Mouse (Mus musculus) intestine, postnatal 0 days (tissue): Measurements from ENCODE around the gene Rsph6a. TPM values are rescaled to one million over a fixed set of nuclear protein-coding genes. Genes with fewer than 3 reads are reported as not detected.

Experiments used
- ATAC-seq: fragments of 200-750 bp; cut with Nextera tagmentation; 2 replicates; pipeline ENCODE4 v1.8.0; 2017; ENCODE audit warnings: mild to moderate bottlenecking, moderate TSS enrichment, moderate library complexity
- H3K27ac ChIP-seq: fragments of 300-500 bp; sonication (generic); 2 replicates; pipeline ENCODE4 v1.5.1; 2014; ENCODE audit warnings: mild to moderate bottlenecking, low read depth, low read length, moderate library complexity
- H3K27me3 ChIP-seq: fragments of 300-500 bp; sonication (generic); replicated peaks from 2 replicates; pipeline ENCODE4 v1.6.1; 2014; ENCODE audit warnings: low read length, mixed read lengths; ENCODE audit not compliant: control insufficient read depth, insufficient read depth
- H3K36me3 ChIP-seq: fragments of 300-500 bp; sonication (generic); 2 replicates; pipeline ENCODE4 v1.6.1; 2014; ENCODE audit warnings: mild to moderate bottlenecking, moderate library complexity; ENCODE audit not compliant: control insufficient read depth, insufficient read depth
- H3K4me1 ChIP-seq: fragments of 300-500 bp; sonication (generic); replicated peaks from 2 replicates; pipeline ENCODE4 v1.6.1; 2014; ENCODE audit warnings: antibody characterized with exemption, low read length, mixed read lengths; ENCODE audit not compliant: control insufficient read depth, insufficient read depth
- H3K4me2 ChIP-seq: fragments of 300-500 bp; sonication (generic); replicated peaks from 2 replicates; pipeline ENCODE4 v1.6.1; 2014; ENCODE audit warnings: low read depth, mild to moderate bottlenecking, moderate library complexity
- H3K4me3 ChIP-seq: fragments of 300-500 bp; sonication (generic); 2 replicates; pipeline ENCODE4 v1.5.1; 2014; ENCODE audit warnings: low read depth, low read length
- H3K9ac ChIP-seq: fragments of 300-500 bp; sonication (generic); 2 replicates; pipeline ENCODE4 v1.6.1; 2014; ENCODE audit warnings: mild to moderate bottlenecking, low read depth, low read length
- H3K9me3 ChIP-seq: fragments of 300-500 bp; sonication (generic); 2 replicates; pipeline ENCODE4 v1.6.1; 2016; ENCODE audit warnings: mixed run types; ENCODE audit not compliant: control insufficient read depth
- CTCF ChIP-seq: sonication (generic); IDR thresholded peaks from 2 replicates; pipeline ENCODE4 v1.5.1; 2016; ENCODE audit warnings: low read depth, mild to moderate bottlenecking, control low read depth, antibody characterized with exemption, moderate library complexity
- WGBS: fragments of 180-500 bp; shearing (Covaris S2); extraction: QIAGEN DNeasy Blood & Tissue Kit; methylation state at CpG from one replicate; pipeline ENCODE4 v1.1.7; 2014; 5-methylcytosine and 5-hydroxymethylcytosine counted together
- microRNA-seq: library from miRNA; unstranded; fragments of <30 nt; microRNA quantifications from one replicate; pipeline ENCODE4, GENCODE M21; 2016
- polyA plus RNA-seq: library from polyadenylated mRNA; unstranded; fragments of >200 nt; fragmentation: Nextera tagmentation; extraction: Ambion mirVana; gene quantifications from 2 replicates; pipeline ENCODE4 v1.2.1, GENCODE M21; 2015

Rsph6a gene
- polyA plus RNA-seq, 1 experiment from 2014 or later, result not detected

- no peaks in the 10 kb centered on the region for H3K36me3 ChIP-seq
- WGBS, result 89% methylated on average over 4 of the region's 4 CpGs
- no peak for TF ChIP-seq CTCF
Observed at GRCm38 (mm10) chr7:19121686-19122085, 67.2 kb downstream of the Rsph6a start.

More at GRCm38 (mm10) chr7:19121686-19122085, 67.2 kb downstream of the Rsph6a start:
- no peak overlapping the region for H3K9ac ChIP-seq
- no peak overlapping the region for H3K4me3 ChIP-seq
- H3K4me2 ChIP-seq, result no peak overlapping the region
- no peaks in the 10 kb centered on the region for H3K9me3 ChIP-seq
- no peak for ATAC-seq
- H3K27me3 ChIP-seq, result peaks cover 4% of the 10 kb centered on the region; the same call in 1 of the 2 replicates
- H3K27ac ChIP-seq, result no peak overlapping the region
- 0 out of 2 replicates have a peak, but pooled peaks cover 3% of the 10 kb centered on the region for H3K4me1 ChIP-seq

Small RNA genes lying within 50 kb of the gene (microRNA-seq; reads per million reads assigned to microRNA genes)
- not detected for gene Mir3100

Other genes with a start within 250 kb of the Rsph6a start
- not detected in 2 replicates for gene Psg17, start 233.1 kb upstream of the Rsph6a start, polyA plus RNA-seq
- 0.72 and 1.4 TPM in 2 replicates for gene Mill2, start 214.7 kb upstream of the Rsph6a start, polyA plus RNA-seq
- 141 and 155 TPM in 2 replicates for gene Pglyrp1, start 183.4 kb upstream of the Rsph6a start, polyA plus RNA-seq
- 13.5 and 15.1 TPM in 2 replicates for gene Ccdc61, start 144.3 kb upstream of the Rsph6a start, polyA plus RNA-seq
- 0.18 and 0.24 TPM in 2 replicates for gene Nova2, start 128.8 kb upstream of the Rsph6a start, polyA plus RNA-seq
- not detected in 2 replicates for gene Nanos2, start 67.3 kb upstream of the Rsph6a start, polyA plus RNA-seq
- gene Mypop, start 63.4 kb upstream of the Rsph6a start, polyA plus RNA-seq, result 1.1 and 1.2 TPM in 2 replicates
- 11.4 and 11.9 TPM in 2 replicates for gene Irf2bp1, start 50.6 kb upstream of the Rsph6a start, polyA plus RNA-seq
- gene Foxa3, start 31.2 kb upstream of the Rsph6a start, polyA plus RNA-seq, result 11.8 and 12.4 TPM in 2 replicates
- gene Sympk, start 30.3 kb upstream of the Rsph6a start, polyA plus RNA-seq, result 8.9 and 9.1 TPM in 2 replicates
- 4.7 and 5.4 TPM in 2 replicates for gene Dmwd, start 21.5 kb downstream of the Rsph6a start, polyA plus RNA-seq
- gene Dmpk, start 29.2 kb downstream of the Rsph6a start, polyA plus RNA-seq, result 50.8 and 60.4 TPM in 2 replicates
- 4.6 and 5.1 TPM in 2 replicates for gene Six5, start 39.9 kb downstream of the Rsph6a start, polyA plus RNA-seq
- 0.38 and 0.39 TPM in 2 replicates for gene Gm4969, start 63.7 kb downstream of the Rsph6a start, polyA plus RNA-seq
- 4.8 and 5.1 TPM in 2 replicates for gene Fbxo46, start 65.2 kb downstream of the Rsph6a start, polyA plus RNA-seq
- 7.3 and 8.1 TPM in 2 replicates for gene Qpctl, start 94.6 kb downstream of the Rsph6a start, polyA plus RNA-seq
- gene Snrpd2, start 95.0 kb downstream of the Rsph6a start, polyA plus RNA-seq, result 66.3 and 69.6 TPM in 2 replicates
- gene Gipr, start 111.4 kb downstream of the Rsph6a start, polyA plus RNA-seq, result 0.48 and 0.67 TPM in 2 replicates
- gene Eml2, start 121.7 kb downstream of the Rsph6a start, polyA plus RNA-seq, result 5.0 and 5.1 TPM in 2 replicates
- gene Gpr4, start 157.8 kb downstream of the Rsph6a start, polyA plus RNA-seq, result 1.3 and 1.6 TPM in 2 replicates
- 26.5 and 27.5 TPM in 2 replicates for gene Opa3, start 173.6 kb downstream of the Rsph6a start, polyA plus RNA-seq
- gene Vasp, start 217.1 kb downstream of the Rsph6a start, polyA plus RNA-seq, result 98.5 and 106 TPM in 2 replicates
- 0.12 and 0.14 TPM in 2 replicates for gene Ppm1n, start 225.4 kb downstream of the Rsph6a start, polyA plus RNA-seq
- 7.1 and 9.3 TPM in 2 replicates for gene Rtn2, start 227.9 kb downstream of the Rsph6a start, polyA plus RNA-seq